Mouse (Mus musculus) limb, embryonic 13.5 days (tissue): ENCODE data around the gene Serpina12. TPM values are rescaled to one million over a fixed set of nuclear protein-coding genes. Genes with fewer than 3 reads are reported as not detected.

ENCODE experiments used
- ATAC-seq: fragments of 200-750 bp; cut with Nextera tagmentation; 2 replicates; pipeline ENCODE4 v1.8.0; 2017; ENCODE audit warnings: low read depth, moderate number of reproducible peaks, moderate TSS enrichment; ENCODE audit not compliant: low FRiP score
- H3K27ac ChIP-seq: fragments of 300-500 bp; sonication (generic); 2 replicates; pipeline ENCODE4 v1.5.1; 2015; ENCODE audit warnings: inconsistent platforms, mild to moderate bottlenecking, moderate library complexity
- H3K27me3 ChIP-seq: fragments of 300-500 bp; sonication (generic); 2 replicates; pipeline ENCODE4 v1.6.1; 2015; ENCODE audit warnings: mild to moderate bottlenecking, inconsistent platforms
- H3K36me3 ChIP-seq: fragments of 300-500 bp; sonication (generic); 2 replicates; pipeline ENCODE4 v1.6.1; 2015; ENCODE audit warnings: inconsistent platforms, mild to moderate bottlenecking, moderate library complexity
- H3K4me1 ChIP-seq: fragments of 300-500 bp; sonication (generic); 2 replicates; pipeline ENCODE4 v1.6.1; 2015; ENCODE audit warnings: inconsistent platforms
- H3K4me2 ChIP-seq: fragments of 300-500 bp; sonication (generic); replicated peaks from 2 replicates; pipeline ENCODE4 v1.6.1; 2015; ENCODE audit warnings: inconsistent platforms, mild to moderate bottlenecking, moderate library complexity
- H3K4me3 ChIP-seq: fragments of 300-500 bp; sonication (generic); 2 replicates; pipeline ENCODE4 v1.5.1; 2015; ENCODE audit warnings: moderate library complexity, mild to moderate bottlenecking, inconsistent platforms
- H3K9ac ChIP-seq: fragments of 300-500 bp; sonication (generic); 2 replicates; pipeline ENCODE4 v1.6.1; 2015; ENCODE audit warnings: mild to moderate bottlenecking, inconsistent platforms
- H3K9me3 ChIP-seq: fragments of 300-500 bp; sonication (generic); 2 replicates; pipeline ENCODE4 v1.6.1; 2016; ENCODE audit warnings: inconsistent platforms
- WGBS: fragments of 180-500 bp; shearing (Covaris S2); methylation state at CpG from one replicate; pipeline ENCODE4 v1.1.7; 2015; 5-methylcytosine and 5-hydroxymethylcytosine counted together
- polyA plus RNA-seq: library from polyadenylated mRNA; unstranded; fragments of >200 nt; fragmentation: Nextera tagmentation; extraction: Ambion mirVana; gene quantifications from 2 replicates; pipeline ENCODE4 v1.2.1, GENCODE M21; 2015

The Serpina12 gene
- not detected in 2 replicates for polyA plus RNA-seq

DNA sequence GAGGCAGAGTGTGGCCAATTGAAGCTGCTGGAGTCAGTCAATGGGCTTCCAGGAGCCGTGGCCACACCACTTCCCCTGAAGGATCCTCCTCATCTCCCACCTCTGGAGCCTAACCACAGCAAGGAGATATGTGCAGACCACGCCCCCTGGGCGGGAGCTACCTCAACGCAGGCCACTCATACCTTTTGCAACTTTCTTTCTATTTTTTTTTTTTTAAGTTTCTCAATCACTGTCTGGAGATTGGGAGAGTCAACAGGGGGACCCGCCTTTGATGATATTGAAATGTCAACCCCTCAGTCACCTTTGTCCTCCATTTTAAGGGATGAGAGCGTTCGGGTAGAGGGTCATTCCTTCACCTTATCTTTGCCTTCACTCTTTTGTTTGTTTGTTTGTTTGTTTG, at the start of gene Serpina12:
Serpina12 (minus strand) TSS at position 101 of the 400 bp plus-strand sequence.
- H3K4me1 ChIP-seq = no peaks in the 10 kb centered on the region
- no peak within 1 kb of the TSS for H3K27ac ChIP-seq
- H3K9me3 ChIP-seq = no peaks in the 10 kb centered on the region
- no peak for ATAC-seq
- H3K4me2 ChIP-seq = no peak within 1 kb of the TSS
- H3K27me3 ChIP-seq = no peaks in the 10 kb centered on the region
- 88% methylated on average over 7 of the region's 7 CpGs for WGBS
- no peak within 1 kb of the TSS for H3K4me3 ChIP-seq
- H3K9ac ChIP-seq = no peak within 1 kb of the TSS
- H3K36me3 ChIP-seq = no peaks in the 10 kb centered on the region

GRCm38 (mm10) chr12:104091303-104091702, 47.1 kb upstream of the Serpina12 start:
- H3K27ac ChIP-seq = no peak overlapping the region
- no peak overlapping the region for H3K9ac ChIP-seq
- no peaks in the 10 kb centered on the region for H3K4me1 ChIP-seq
- H3K4me2 ChIP-seq = no peak overlapping the region
- H3K9me3 ChIP-seq = no peaks in the 10 kb centered on the region
- H3K27me3 ChIP-seq = no peaks in the 10 kb centered on the region
- H3K36me3 ChIP-seq = no peaks in the 10 kb centered on the region
- ATAC-seq = no peak
- WGBS = 92% methylated on average over 1 of the region's 1 CpGs
- no peak overlapping the region for H3K4me3 ChIP-seq

GRCm38 (mm10) chr12:104090119-104090518, 45.9 kb upstream of the Serpina12 start:
- Histone ChIP-seq H3K9ac (no peak overlapping the region), H3K4me2 (no peak overlapping the region), H3K9me3 (no peaks in the 10 kb centered on the region), H3K27ac (no peak overlapping the region), H3K4me1 (no peaks in the 10 kb centered on the region), H3K4me3 (no peak overlapping the region), H3K27me3 (no peaks in the 10 kb centered on the region), H3K36me3 (no peaks in the 10 kb centered on the region)
- 79% methylated on average over 2 of the region's 2 CpGs for WGBS
- ATAC-seq = no peak

- no peak for ATAC-seq
- no peaks in the 10 kb centered on the region for H3K4me1 ChIP-seq
These were observed 28.0 kb upstream of the Serpina12 start for GRCm38 (mm10) chr12:104072286-104072685.

GRCm38 (mm10) chr12:104071708-104072107, 27.5 kb upstream of the Serpina12 start:
- H3K9me3 ChIP-seq = no peaks in the 10 kb centered on the region
- no peaks in the 10 kb centered on the region for H3K36me3 ChIP-seq
- WGBS = 43% methylated on average over 1 of the region's 1 CpGs

More at GRCm38 (mm10) chr12:104072286-104072685, 28.0 kb upstream of the Serpina12 start:
- WGBS = 55% methylated on average over 5 of the region's 5 CpGs
- H3K9ac ChIP-seq = no peak overlapping the region
- no peaks in the 10 kb centered on the region for H3K9me3 ChIP-seq
- no peaks in the 10 kb centered on the region for H3K36me3 ChIP-seq
- H3K4me2 ChIP-seq = no peak overlapping the region
- H3K27me3 ChIP-seq = no peaks in the 10 kb centered on the region
- H3K27ac ChIP-seq = no peak overlapping the region
- no peak overlapping the region for H3K4me3 ChIP-seq

DNA sequence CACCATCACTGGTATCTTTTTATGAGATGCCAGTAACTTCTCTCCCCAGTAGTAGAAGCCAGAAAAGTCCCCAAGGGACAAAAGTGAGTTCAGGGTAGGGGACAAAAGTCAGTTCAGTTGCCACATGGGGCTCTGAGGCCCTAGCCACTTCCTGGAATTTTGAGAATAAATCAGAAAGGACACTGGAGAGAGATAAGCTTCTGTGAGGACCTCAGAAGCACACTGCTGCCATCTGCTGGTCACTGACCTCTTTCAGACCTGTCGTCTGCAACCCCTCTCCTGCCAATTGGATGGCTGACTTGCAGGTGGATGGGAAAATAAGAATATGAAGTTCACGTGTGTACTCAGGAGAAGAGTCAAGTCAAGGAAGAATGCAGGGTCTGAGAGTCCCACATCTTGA, 25.4 kb upstream of the Serpina12 start:
- Histone ChIP-seq H3K27me3 (no peaks in the 10 kb centered on the region), H3K4me1 (no peaks in the 10 kb centered on the region), H3K36me3 (no peaks in the 10 kb centered on the region), H3K9ac (no peak overlapping the region), H3K4me3 (no peak overlapping the region), H3K9me3 (no peaks in the 10 kb centered on the region), H3K27ac (no peak overlapping the region), H3K4me2 (no peak overlapping the region)
- peak; percentile 42; the same call in 1 of the 2 replicates for ATAC-seq
- 5% methylated on average over 2 of the region's 2 CpGs for WGBS

More at GRCm38 (mm10) chr12:104071708-104072107, 27.5 kb upstream of the Serpina12 start:
- no peak overlapping the region for H3K4me3 ChIP-seq
- H3K4me1 ChIP-seq = no peaks in the 10 kb centered on the region
- no peak overlapping the region for H3K4me2 ChIP-seq
- ATAC-seq = no peak
- H3K27me3 ChIP-seq = no peaks in the 10 kb centered on the region
- no peak overlapping the region for H3K27ac ChIP-seq
- H3K9ac ChIP-seq = no peak overlapping the region

DNA sequence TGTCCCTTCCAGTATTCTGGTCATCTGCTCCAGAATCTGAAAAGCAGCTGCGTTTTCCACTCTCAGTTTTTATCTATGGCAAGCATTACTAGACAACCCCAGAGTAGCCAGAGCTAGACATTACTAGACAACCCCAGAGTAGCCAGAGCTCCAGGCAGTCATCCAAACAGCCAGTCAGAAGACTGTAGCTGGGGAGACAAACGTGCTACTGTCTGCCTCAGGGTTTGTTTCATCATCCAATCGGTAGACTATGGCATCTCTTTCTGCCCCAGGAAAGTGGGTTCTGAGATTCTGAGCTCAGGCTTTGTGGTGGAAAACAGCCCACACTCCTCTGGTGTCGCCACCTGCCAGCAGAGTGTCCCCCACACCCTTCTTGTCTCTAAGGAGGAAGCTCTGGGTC, 23.3 kb upstream of the Serpina12 start:
- Histone ChIP-seq H3K4me3 (0 out of 2 replicates have a peak overlapping the region, but pooled peaks have one; percentile 20), H3K4me2 (peak overlapping the region; percentile 37), H3K4me1 (no peaks in the 10 kb centered on the region), H3K9ac (no peak overlapping the region; the same call in 1 of the 2 replicates), H3K27ac (no peak overlapping the region), H3K36me3 (no peaks in the 10 kb centered on the region), H3K27me3 (no peaks in the 10 kb centered on the region), H3K9me3 (no peaks in the 10 kb centered on the region)
- WGBS = 44% methylated on average over 4 of the region's 4 CpGs
- ATAC-seq = peak; percentile 63; the same call in 1 of the 2 replicates

DNA sequence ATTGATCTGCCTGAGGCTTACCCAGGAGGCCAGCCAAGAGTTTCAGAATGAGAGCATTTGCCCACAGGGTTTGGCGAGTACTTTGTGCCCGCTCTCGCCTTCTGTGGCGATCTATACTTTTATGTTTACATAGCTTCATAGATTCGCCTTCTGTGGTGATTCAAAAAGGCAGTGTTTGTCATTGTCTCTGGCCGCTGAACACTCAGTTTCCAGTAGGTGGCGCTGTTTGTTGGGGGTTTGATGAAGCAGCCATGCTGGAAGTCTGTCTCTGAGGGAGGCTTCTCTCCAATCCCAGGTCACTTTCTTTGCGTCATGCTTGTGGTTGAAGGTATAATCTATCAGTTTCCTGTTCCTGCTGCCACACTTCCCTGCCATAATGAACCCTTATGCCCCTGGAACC, 22.0 kb upstream of the Serpina12 start:
- no peak overlapping the region for H3K4me2 ChIP-seq
- H3K9ac ChIP-seq = no peak overlapping the region
- no peak overlapping the region for H3K4me3 ChIP-seq
- no peaks in the 10 kb centered on the region for H3K36me3 ChIP-seq
- no peaks in the 10 kb centered on the region for H3K4me1 ChIP-seq
- WGBS = 31% methylated on average over 8 of the region's 8 CpGs
- H3K27me3 ChIP-seq = peaks cover 7% of the 10 kb centered on the region; the same call in 1 of the 2 replicates
- no peaks in the 10 kb centered on the region for H3K9me3 ChIP-seq
- ATAC-seq = no peak
- no peak overlapping the region for H3K27ac ChIP-seq

GRCm38 (mm10) chr12:104064996-104065395, 20.8 kb upstream of the Serpina12 start:
- H3K27me3 ChIP-seq = peaks cover 7% of the 10 kb centered on the region; the same call in 1 of the 2 replicates
- no peak for ATAC-seq
- no peaks in the 10 kb centered on the region for H3K9me3 ChIP-seq
- H3K4me1 ChIP-seq = no peaks in the 10 kb centered on the region
- no peaks in the 10 kb centered on the region for H3K36me3 ChIP-seq
- no peak overlapping the region for H3K4me3 ChIP-seq
- 78% methylated on average over 4 of the region's 4 CpGs for WGBS
- no peak overlapping the region for H3K4me2 ChIP-seq
- H3K9ac ChIP-seq = no peak overlapping the region
- no peak overlapping the region for H3K27ac ChIP-seq

DNA sequence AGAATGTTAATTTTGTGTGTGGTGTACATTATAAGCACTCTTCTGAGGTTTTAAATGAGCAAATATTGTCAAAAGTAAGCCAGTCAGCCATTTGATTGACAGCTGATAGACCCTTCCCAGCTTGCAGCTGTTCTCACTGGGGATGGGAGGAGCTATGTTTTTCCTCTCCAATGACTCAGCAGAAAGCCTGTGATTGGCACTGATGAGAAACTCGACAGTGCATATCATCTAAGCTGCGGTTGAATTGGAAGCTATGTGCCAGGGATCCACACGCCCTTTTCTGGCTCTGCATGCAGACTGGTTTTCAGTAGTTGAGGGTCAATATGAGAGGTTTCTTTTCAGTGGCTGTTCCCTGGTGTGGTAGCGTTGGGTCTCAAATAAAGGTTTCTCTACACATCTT, 20.3 kb upstream of the Serpina12 start:
- Histone ChIP-seq H3K27me3 (peaks cover 7% of the 10 kb centered on the region; the same call in 1 of the 2 replicates), H3K4me2 (no peak overlapping the region), H3K4me3 (no peak overlapping the region), H3K4me1 (no peaks in the 10 kb centered on the region), H3K9ac (no peak overlapping the region), H3K27ac (no peak overlapping the region), H3K36me3 (no peaks in the 10 kb centered on the region), H3K9me3 (no peaks in the 10 kb centered on the region)
- no peak for ATAC-seq
- 55% methylated on average over 4 of the region's 4 CpGs for WGBS

GRCm38 (mm10) chr12:104061862-104062261, 17.6 kb upstream of the Serpina12 start:
- Histone ChIP-seq H3K4me2 (no peak overlapping the region), H3K27ac (no peak overlapping the region), H3K9me3 (no peaks in the 10 kb centered on the region), H3K4me3 (no peak overlapping the region), H3K27me3 (peaks cover 7% of the 10 kb centered on the region; the same call in 1 of the 2 replicates), H3K4me1 (no peaks in the 10 kb centered on the region), H3K36me3 (no peaks in the 10 kb centered on the region), H3K9ac (no peak overlapping the region)
- WGBS = 57% methylated on average over 2 of the region's 2 CpGs
- ATAC-seq = no peak

- no peak overlapping the region for H3K4me3 ChIP-seq
- H3K9ac ChIP-seq = no peak overlapping the region
- H3K36me3 ChIP-seq = no peaks in the 10 kb centered on the region
- WGBS = 83% methylated on average over 6 of the region's 6 CpGs
- no peaks in the 10 kb centered on the region for H3K9me3 ChIP-seq
- no peak overlapping the region for H3K4me2 ChIP-seq
- ATAC-seq = no peak
- peaks cover 7% of the 10 kb centered on the region; the same call in 1 of the 2 replicates for H3K27me3 ChIP-seq
- no peaks in the 10 kb centered on the region for H3K4me1 ChIP-seq
- H3K27ac ChIP-seq = no peak overlapping the region
These were observed 15.9 kb upstream of the Serpina12 start for GRCm38 (mm10) chr12:104060126-104060525.

GRCm38 (mm10) chr12:104057531-104057930, 13.3 kb upstream of the Serpina12 start:
- H3K4me3 ChIP-seq = no peak overlapping the region
- WGBS = 79% methylated on average over 7 of the region's 7 CpGs

More at GRCm38 (mm10) chr12:104057531-104057930, 13.3 kb upstream of the Serpina12 start:
- H3K27me3 ChIP-seq = peaks cover 7% of the 10 kb centered on the region; the same call in 1 of the 2 replicates
- H3K9ac ChIP-seq = no peak overlapping the region
- H3K27ac ChIP-seq = no peak overlapping the region
- H3K36me3 ChIP-seq = no peaks in the 10 kb centered on the region
- no peaks in the 10 kb centered on the region for H3K9me3 ChIP-seq
- H3K4me1 ChIP-seq = no peaks in the 10 kb centered on the region
- H3K4me2 ChIP-seq = no peak overlapping the region
- ATAC-seq = no peak
